Mouse (Mus musculus): ENCODE measurements around the gene Adam6a.
"Not testable (repeated sequence)": the region's sequence is repeated elsewhere in the genome, so short reads cannot be mapped to it uniquely, and the experiment has no call there.

Adam6a gene

DNA sequence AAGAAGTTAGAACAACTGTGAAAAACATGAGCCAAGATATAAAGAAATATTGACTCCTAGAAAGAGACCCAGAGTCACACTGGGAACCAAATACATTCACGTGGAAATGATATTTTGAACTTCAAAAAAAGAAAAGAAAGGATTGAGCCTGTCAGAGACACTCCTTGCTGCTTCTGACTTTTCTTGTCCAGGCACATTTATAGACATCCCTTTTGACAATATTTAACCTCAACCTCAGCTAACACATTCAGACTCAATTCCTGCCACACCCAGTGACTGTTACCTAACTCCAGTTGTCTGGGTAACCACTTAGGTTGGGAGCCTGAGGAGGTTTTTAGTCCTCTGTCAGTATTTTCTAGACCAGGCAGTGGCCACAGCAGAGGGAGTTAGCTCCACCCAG lies at the start of gene Adam6a:
Gene Adam6a, plus strand, starts transcription at position 301 of the 400 bp plus-strand sequence.
- not testable (repeated sequence) for DNase-seq (ENCODE audit: low read depth in 2 of 2, low spot score in 2 of 2)

GRCm38 (mm10) chr12:113525901-113526300 lies 17.8 kb upstream of the Adam6a start:
- no peak for DNase-seq (ENCODE audit: low read depth in 2 of 2, low spot score in 2 of 2)

- peak; percentile 13 to 48 for DNase-seq (ENCODE audit: low read depth in 2 of 2, low spot score in 2 of 2)
Observed at GRCm38 (mm10) chr12:113578241-113578640, 34.5 kb downstream of the Adam6a start.

DNA sequence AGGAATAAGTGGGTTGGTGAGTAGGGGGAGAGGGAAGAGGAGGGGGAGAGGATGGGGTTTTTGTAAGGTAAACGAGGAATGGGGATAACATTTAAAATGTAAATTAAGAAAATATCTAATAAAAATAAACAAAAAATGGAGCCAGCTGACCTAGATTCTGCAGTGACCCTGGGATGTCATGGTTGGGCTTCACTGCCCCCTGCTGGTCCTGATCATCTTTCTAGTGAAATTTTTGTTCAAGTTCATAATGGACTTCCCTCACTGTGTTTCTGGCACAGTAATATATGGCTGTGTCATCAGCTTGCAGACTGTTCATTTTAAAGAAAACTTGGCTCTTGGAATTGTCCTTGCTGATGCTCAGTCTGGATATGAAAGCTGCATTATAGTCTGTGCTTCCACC lies 44.3 kb downstream of the Adam6a start:
- DNase-seq (ENCODE audit: low read depth in 2 of 2, low spot score in 2 of 2), result peak in 1 of 2 experiments; percentile 4
